9 mouse cellular contexts compared by ENCODE assay signal in the genomic region with DNA sequence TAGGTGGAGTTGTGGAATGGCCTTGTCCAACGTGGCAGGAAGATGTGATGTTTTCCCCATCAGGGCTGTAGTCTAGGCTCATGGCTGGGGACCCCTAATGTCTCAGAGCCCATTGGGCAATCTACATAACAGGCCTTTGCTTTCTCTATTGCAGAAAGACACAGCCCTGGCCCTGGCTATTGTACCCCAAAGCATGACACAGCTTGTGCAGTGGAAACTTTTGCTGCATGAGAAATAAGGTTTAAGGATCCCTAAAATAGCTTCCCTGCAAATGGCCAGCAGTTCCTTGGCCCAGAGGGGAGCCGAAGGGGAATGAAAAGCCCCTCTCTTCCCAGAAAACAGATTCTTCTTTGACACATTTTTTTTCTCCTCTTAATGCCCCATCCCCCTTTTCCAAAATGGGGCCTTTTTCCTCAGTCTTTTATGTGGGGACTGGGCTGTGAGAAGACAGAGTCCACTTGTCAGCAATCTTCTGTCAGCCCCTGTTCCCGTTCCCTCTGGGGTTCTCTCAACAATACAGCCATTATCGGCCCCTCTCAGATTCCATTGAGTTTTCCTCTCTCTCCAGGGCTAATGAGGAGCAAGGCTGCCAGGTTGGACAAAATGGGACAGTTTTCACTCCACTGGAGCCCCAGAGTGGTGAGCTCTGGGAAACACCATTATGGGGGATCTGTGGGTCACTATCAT. TPM values are rescaled to one million over a fixed set of nuclear protein-coding genes. Genes with fewer than 3 reads are reported as not detected.
DNase-seq lines count a peak whose midpoint lies in the region; ATAC-seq lines count a peak whose summit lies in the region.
"Had no signal": no experiment of that assay in that cellular context is flagged by ENCODE, and none has a peak within 500 bp of the region (broad histone marks: within the 10 kb centered on the region; RNA-seq: fewer than 3 reads in every experiment).

No protein-coding gene starts in this region.

- no peak overlapping the region for H3K4me3 ChIP-seq in hindbrain, embryonic 10.5 days
- no peak overlapping the region for H3K4me3 ChIP-seq in limb, embryonic 11.5 days (ENCODE audit: low read depth, low read length)
- no peak overlapping the region for H3K4me3 ChIP-seq in liver, embryonic 12.5 days
- H3K4me3 ChIP-seq: heart, embryonic 15.5 days had no signal

- H3K27ac ChIP-seq in hindbrain, embryonic 10.5 days, result peak overlapping the region; percentile 70
- H3K27ac ChIP-seq in limb, embryonic 11.5 days (replicated peaks; ENCODE audit: low read depth, low read length), result peak overlapping the region; percentile 68; the same call in 1 of the 2 replicates
- H3K27ac ChIP-seq in liver, embryonic 12.5 days, result no peak overlapping the region
- H3K27ac ChIP-seq: heart, embryonic 15.5 days had no signal

- H3K9me3 ChIP-seq in hindbrain, embryonic 10.5 days, result no peaks in the 10 kb centered on the region
- no peaks in the 10 kb centered on the region for H3K9me3 ChIP-seq in limb, embryonic 11.5 days (ENCODE audit: control insufficient read depth, low read length)
- H3K9me3 ChIP-seq in liver, embryonic 12.5 days (replicated peaks), result no peaks in the 10 kb centered on the region
- H3K9me3 ChIP-seq: heart, embryonic 15.5 days; megakaryocyte, embryonic 14.5 days had no signal

- ATAC-seq in limb, embryonic 11.5 days (ENCODE audit: insufficient number of reproducible peaks, low FRiP score, low TSS enrichment, low read depth), result no peak
- ATAC-seq in liver, embryonic 12.5 days, result no peak

- peak; percentile 53 for DNase-seq in brain, adult 2 months (ENCODE audit: low read depth, low spot score)
- peak; percentile 50 for DNase-seq in brain, embryonic 18.5 days (ENCODE audit: low read depth, low spot score)
- DNase-seq in hindbrain, embryonic 10.5 days (ENCODE audit: low spot score), result no peak
- no peak for DNase-seq in limb, embryonic 11.5 days (ENCODE audit: low spot score)
- no peak for DNase-seq in c-Kit-positive CD71-positive TER-119-positive erythroid progenitor cells, embryonic 14.5 days (ENCODE audit: low spot score)
- DNase-seq in cerebellum, adult 11-12 months, result no peak

- no peaks in the 10 kb centered on the region for H3K27me3 ChIP-seq in hindbrain, embryonic 10.5 days (ENCODE audit: insufficient read depth, poor library complexity, severe bottlenecking)
- H3K27me3 ChIP-seq in limb, embryonic 11.5 days (ENCODE audit: control insufficient read depth, insufficient read depth, low read length), result no peaks in the 10 kb centered on the region
- no peaks in the 10 kb centered on the region for H3K27me3 ChIP-seq in liver, embryonic 12.5 days (replicated peaks)

- H3K36me3 ChIP-seq in hindbrain, embryonic 10.5 days, result no peaks in the 10 kb centered on the region
- no peaks in the 10 kb centered on the region for H3K36me3 ChIP-seq in limb, embryonic 11.5 days (ENCODE audit: control insufficient read depth, insufficient read depth, low read length)
- no peaks in the 10 kb centered on the region for H3K36me3 ChIP-seq in liver, embryonic 12.5 days
- H3K36me3 ChIP-seq: heart, embryonic 15.5 days had no signal

- H3K9ac ChIP-seq in limb, embryonic 11.5 days (ENCODE audit: low read length), result no peak overlapping the region
- H3K9ac ChIP-seq in liver, embryonic 12.5 days, result no peak overlapping the region
- H3K9ac ChIP-seq: heart, embryonic 15.5 days had no signal

- no peak overlapping the region for H3K4me2 ChIP-seq in limb, embryonic 11.5 days (ENCODE audit: low read depth, severe bottlenecking)
- no peak overlapping the region for H3K4me2 ChIP-seq in liver, embryonic 12.5 days
- H3K4me2 ChIP-seq: heart, embryonic 15.5 days had no signal

- H3K4me1 ChIP-seq in hindbrain, embryonic 10.5 days (replicated peaks), result peaks cover 31% of the 10 kb centered on the region
- no peaks in the 10 kb centered on the region for H3K4me1 ChIP-seq in limb, embryonic 11.5 days (ENCODE audit: control insufficient read depth, insufficient read depth, low read length)
- no peaks in the 10 kb centered on the region for H3K4me1 ChIP-seq in liver, embryonic 12.5 days
- H3K4me1 ChIP-seq: heart, embryonic 15.5 days had no signal

- whole genome bisulfite sequencing in hindbrain, embryonic 10.5 days, result 49% methylated on average over 4 of the region's 4 CpGs
- WGBS in limb, embryonic 11.5 days, result 58% methylated on average over 4 of the region's 4 CpGs
- WGBS in liver, embryonic 12.5 days (ENCODE audit: insufficient replicate concordance), result 51% methylated on average over 4 of the region's 4 CpGs

RNA-seq across cellular contexts. Expression of gene Arhgef16, which starts 11.6 kb away (rescaled TPM):
- 4.6 and 7.5 TPM in 2 replicates for polyA plus RNA-seq in hindbrain, embryonic 10.5 days (2016; fragmentation: Nextera tagmentation; extraction: Ambion mirVana)
- polyA plus RNA-seq in limb, embryonic 11.5 days (2014; fragmentation: Nextera tagmentation; extraction: Ambion mirVana), result 4.1 and 4.2 TPM in 2 replicates
- polyA plus RNA-seq in liver, embryonic 12.5 days (2016; fragmentation: Nextera tagmentation; extraction: Ambion mirVana), result 3.9 and 4.5 TPM in 2 replicates

RNA-seq across cellular contexts. Expression of gene B230104I21Rik, which starts 22.8 kb away (rescaled TPM):
- polyA plus RNA-seq in hindbrain, embryonic 10.5 days (2016; fragmentation: Nextera tagmentation; extraction: Ambion mirVana), result not detected in 2 replicates
- 0.17 TPM in 1 of 2 replicates, not detected in the other for polyA plus RNA-seq in limb, embryonic 11.5 days (2014; fragmentation: Nextera tagmentation; extraction: Ambion mirVana)
- polyA plus RNA-seq in liver, embryonic 12.5 days (2016; fragmentation: Nextera tagmentation; extraction: Ambion mirVana), result not detected in 2 replicates
- polyA plus RNA-seq: heart, embryonic 15.5 days had no signal

Comparison
In these comparisons a context has a peak if more than half of its experiments do, and no peak if none do; other contexts are left out.
1. DNase-seq: peak in brain, adult 2 months (single experiment) and brain, embryonic 18.5 days (single experiment); none in hindbrain, embryonic 10.5 days (single experiment), limb, embryonic 11.5 days (single experiment), c-Kit-positive CD71-positive TER-119-positive erythroid progenitor cells, embryonic 14.5 days (single experiment) and cerebellum, adult 11-12 months (single experiment).